Mouse (Mus musculus) midbrain, embryonic 13.5 days (tissue): ENCODE measurements at regions not wholly inside any gene's neighbourhood (a gene's known extent, or its start where the extent isn't known, plus 50 kb on each side); places are given as distances from the start of the nearest gene placed in this dataset.
A peak's percentile ranks its signal among the peaks of the same experiment; 100 is the strongest.

Experiments used
- ATAC-seq: fragments of 200-750 bp; cut with Nextera tagmentation; 2 replicates; pipeline ENCODE4 v1.8.0; 2017; ENCODE audit warnings: mild to moderate bottlenecking, moderate TSS enrichment, moderate library complexity
- H3K27ac ChIP-seq: fragments of 300-500 bp; sonication (generic); 2 replicates; pipeline ENCODE4 v1.5.1; 2015; ENCODE audit warnings: inconsistent platforms, mild to moderate bottlenecking, moderate library complexity
- H3K27me3 ChIP-seq: fragments of 300-500 bp; sonication (generic); 2 replicates; pipeline ENCODE4 v1.6.1; 2015; ENCODE audit warnings: mild to moderate bottlenecking, inconsistent platforms
- H3K36me3 ChIP-seq: fragments of 300-500 bp; sonication (generic); 2 replicates; pipeline ENCODE4 v1.6.1; 2015; ENCODE audit warnings: mild to moderate bottlenecking, inconsistent platforms
- H3K4me1 ChIP-seq: fragments of 300-500 bp; sonication (generic); replicated peaks from 2 replicates; pipeline ENCODE4 v1.6.1; 2015; ENCODE audit warnings: inconsistent platforms
- H3K4me2 ChIP-seq: fragments of 300-500 bp; sonication (generic); replicated peaks from 2 replicates; pipeline ENCODE4 v1.6.1; 2015; ENCODE audit warnings: moderate library complexity, mild to moderate bottlenecking, inconsistent platforms
- H3K4me3 ChIP-seq: fragments of 300-500 bp; sonication (generic); replicated peaks from 2 replicates; pipeline ENCODE4 v1.5.1; 2015; ENCODE audit warnings: mild to moderate bottlenecking, inconsistent platforms
- H3K9ac ChIP-seq: fragments of 300-500 bp; sonication (generic); replicated peaks from 2 replicates; pipeline ENCODE4 v1.6.1; 2015; ENCODE audit warnings: mild to moderate bottlenecking, inconsistent platforms
- H3K9me3 ChIP-seq: fragments of 300-500 bp; sonication (generic); 2 replicates; pipeline ENCODE4 v1.6.1; 2016; ENCODE audit warnings: mild to moderate bottlenecking, inconsistent platforms
- WGBS: fragments of 180-500 bp; shearing (Covaris S2); methylation state at CpG from one replicate; pipeline ENCODE4 v1.1.7; 2015; 5-methylcytosine and 5-hydroxymethylcytosine counted together

- no peaks in the 10 kb centered on the region for H3K9me3 ChIP-seq
- H3K4me2 ChIP-seq = no peak overlapping the region
- no peaks in the 10 kb centered on the region for H3K27me3 ChIP-seq
- H3K4me3 ChIP-seq = no peak overlapping the region
- H3K4me1 ChIP-seq = no peaks in the 10 kb centered on the region
- WGBS = 71% methylated on average over 1 of the region's 1 CpGs
- H3K27ac ChIP-seq = no peak overlapping the region
- peak; percentile 63; the same call in 1 of the 2 replicates for ATAC-seq
- H3K36me3 ChIP-seq = no peaks in the 10 kb centered on the region
- no peak overlapping the region for H3K9ac ChIP-seq
These were observed 612.0 kb downstream of the Ipmk start for GRCm38 (mm10) chr10:71959584-71959983.

DNA sequence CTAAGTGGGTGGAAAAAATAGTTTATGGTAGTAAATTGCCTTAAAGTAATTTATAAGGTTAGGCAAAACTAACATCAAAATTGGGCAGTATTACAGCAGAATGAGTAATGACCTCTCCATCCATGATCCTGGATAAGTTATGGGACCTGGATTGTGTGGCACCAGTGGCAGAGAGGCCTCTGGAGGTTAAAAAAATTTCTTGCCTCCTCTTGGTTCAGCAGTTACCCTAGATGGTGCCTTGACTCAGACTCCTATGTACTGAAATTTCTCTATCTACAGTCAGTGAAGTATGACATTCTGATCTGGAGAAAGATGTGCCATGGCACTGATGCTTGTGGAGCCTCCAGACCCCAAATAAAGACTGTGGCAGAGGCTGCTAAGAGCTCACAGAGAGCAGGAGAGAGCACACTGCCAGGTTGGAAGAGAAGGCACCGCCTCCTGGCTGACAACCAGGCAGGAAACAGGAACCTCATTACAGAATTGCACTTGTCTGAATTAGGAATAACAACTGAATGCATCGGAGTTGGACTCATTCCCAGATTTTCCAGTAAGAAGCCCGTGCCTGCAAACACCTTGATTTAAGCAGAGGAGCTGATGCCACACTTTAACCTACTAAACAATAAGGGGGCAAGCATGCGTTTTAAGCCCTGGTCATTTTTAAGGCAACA lies 613.0 kb downstream of the Ipmk start:
- no peaks in the 10 kb centered on the region for H3K27me3 ChIP-seq
- no peak for ATAC-seq
- H3K9me3 ChIP-seq = no peaks in the 10 kb centered on the region
- no peaks in the 10 kb centered on the region for H3K36me3 ChIP-seq
- H3K9ac ChIP-seq = no peak overlapping the region
- no peaks in the 10 kb centered on the region for H3K4me1 ChIP-seq
- no peak overlapping the region for H3K27ac ChIP-seq
- WGBS = 73% methylated on average over 4 of the region's 4 CpGs
- H3K4me2 ChIP-seq = no peak overlapping the region
- no peak overlapping the region for H3K4me3 ChIP-seq

DNA sequence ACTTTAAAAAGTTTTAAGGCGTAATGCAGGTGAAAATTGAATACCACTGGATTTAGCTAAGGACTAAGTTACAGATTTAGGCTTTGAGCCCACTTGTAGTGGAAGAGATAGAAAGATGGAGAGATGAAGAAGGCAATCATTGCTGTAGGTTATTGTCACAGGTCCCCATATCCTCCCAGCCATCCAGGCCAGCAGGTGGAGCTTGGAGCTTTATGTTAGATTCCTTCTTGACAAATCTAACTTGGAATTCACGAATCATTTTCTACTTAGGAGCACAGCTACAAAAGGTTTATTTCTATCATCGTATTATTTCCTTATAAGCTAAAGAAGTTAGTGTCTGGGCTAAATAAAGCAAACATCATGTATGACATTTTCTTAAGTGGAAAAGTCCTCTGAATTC lies 630.5 kb downstream of the Ipmk start:
- ATAC-seq = no peak
- Histone ChIP-seq H3K27me3 (no peaks in the 10 kb centered on the region), H3K36me3 (no peaks in the 10 kb centered on the region), H3K9ac (no peak overlapping the region), H3K4me2 (no peak overlapping the region), H3K9me3 (no peaks in the 10 kb centered on the region), H3K4me1 (no peaks in the 10 kb centered on the region), H3K27ac (no peak overlapping the region), H3K4me3 (no peak overlapping the region)
- 87% methylated on average over 3 of the region's 3 CpGs for WGBS

DNA sequence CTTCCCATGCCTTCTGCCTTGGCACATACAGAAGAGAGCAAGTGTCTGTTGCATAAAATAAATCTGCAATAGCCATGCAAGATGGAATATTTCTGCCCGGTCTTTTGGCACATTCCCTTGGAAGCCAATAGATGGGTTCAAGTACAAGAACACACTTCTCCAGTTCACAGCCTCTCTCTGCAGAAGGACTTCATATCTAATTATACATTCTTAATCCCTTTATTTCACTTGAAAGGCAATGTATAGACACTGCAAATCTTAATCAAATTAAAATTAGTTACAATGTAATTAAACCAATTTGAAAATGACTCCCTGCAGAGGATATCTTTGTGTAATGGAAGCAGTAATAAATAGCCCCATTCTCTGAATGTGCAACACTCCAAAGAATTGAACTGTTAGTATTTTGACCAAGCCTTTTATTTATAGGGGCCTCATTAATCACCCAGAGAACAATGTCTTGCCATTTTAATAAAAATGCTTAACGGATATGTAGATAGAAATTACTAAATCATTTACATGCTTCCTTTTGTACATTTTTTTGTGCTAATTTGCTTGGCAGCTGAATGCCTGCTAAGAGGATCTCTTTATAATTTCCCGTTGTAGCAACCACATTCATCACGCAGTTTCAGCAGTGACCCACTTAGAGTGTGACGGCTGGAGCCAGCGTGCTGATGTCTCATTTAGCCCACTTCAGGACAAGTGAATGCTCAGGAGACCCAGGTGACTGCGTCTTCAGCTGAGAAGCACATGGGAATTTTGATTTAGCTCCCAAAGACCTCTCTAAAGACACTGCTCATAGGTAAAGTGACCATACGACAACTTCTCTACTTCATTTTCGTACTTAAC lies 651.5 kb upstream of the Zwint start:
- ATAC-seq = no peak
- H3K36me3 ChIP-seq = no peaks in the 10 kb centered on the region
- no peaks in the 10 kb centered on the region for H3K27me3 ChIP-seq
- H3K4me2 ChIP-seq = no peak overlapping the region
- no peak overlapping the region for H3K9ac ChIP-seq
- H3K9me3 ChIP-seq = no peaks in the 10 kb centered on the region
- 66% methylated on average over 9 of the region's 9 CpGs for WGBS
- no peak overlapping the region for H3K27ac ChIP-seq
- no peaks in the 10 kb centered on the region for H3K4me1 ChIP-seq
- H3K4me3 ChIP-seq = no peak overlapping the region
